Mouse (Mus musculus): Measurements from ENCODE around the gene Lcmt2. TPM values are rescaled to one million over a fixed set of nuclear protein-coding genes. Genes with fewer than 3 reads are reported as not detected.

Lcmt2 gene
- polyA plus RNA-seq, 1 experiment from 2014 or later = 22.9 TPM

DNA sequence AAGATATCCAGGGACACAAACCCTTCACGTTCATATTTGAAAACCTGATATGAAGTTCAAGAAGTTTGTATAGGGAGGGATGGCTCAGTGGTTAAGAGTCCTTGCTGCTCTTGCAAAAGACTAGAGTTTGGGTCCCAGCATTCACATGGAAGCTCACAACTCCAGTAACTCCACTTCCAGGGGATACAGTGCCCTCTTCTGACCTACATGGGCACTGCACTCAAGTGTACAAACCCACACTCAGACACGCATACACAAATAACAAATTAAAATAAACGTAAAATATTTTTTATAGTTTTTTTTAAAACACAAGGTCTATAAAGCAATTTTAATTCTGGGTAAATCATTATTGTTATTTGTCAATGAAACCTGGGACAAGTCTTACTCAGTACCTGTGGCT is 51.9 kb downstream of the Lcmt2 start:
- H3K4me3 ChIP-seq (ENCODE audit: low read depth, low read length) = no peak overlapping the region
- WGBS = 92% methylated on average over 3 of the region's 3 CpGs
- H3K36me3 ChIP-seq (ENCODE audit: control insufficient read depth, insufficient read depth, low read length) = no peaks in the 10 kb centered on the region

DNA sequence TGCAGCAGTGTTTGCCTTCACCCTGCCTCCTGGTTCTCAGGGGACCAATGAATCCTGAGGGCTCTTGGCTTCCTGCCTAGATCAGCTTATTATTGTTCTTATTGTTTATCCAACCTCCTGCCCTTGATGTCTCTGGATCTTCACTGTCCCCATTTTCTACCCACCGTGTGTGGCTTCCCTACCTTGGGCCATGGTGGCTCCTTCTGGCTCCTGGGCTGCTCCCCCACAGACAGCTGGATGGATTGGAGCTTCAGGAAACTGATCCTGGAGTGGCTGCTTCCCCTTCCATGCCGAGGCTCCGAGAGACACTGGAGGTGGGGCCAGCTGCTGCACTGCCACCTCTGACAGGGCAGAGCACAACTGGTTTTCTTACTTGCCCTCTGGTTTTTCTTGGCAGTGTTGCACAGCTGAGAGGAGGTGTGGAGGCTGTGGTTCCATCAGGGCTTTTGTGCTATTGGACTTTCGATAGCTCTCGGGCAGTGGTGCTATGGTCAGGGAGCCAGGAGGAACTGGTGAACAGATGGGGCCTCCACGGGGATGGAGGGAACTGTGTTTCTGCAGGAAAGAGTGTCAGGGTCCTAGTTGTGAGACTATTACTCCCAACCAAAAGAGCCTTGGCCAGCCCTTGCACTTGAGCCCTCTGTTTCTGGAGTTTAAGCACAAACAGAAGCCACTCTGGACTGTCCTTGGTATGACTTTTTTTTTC is 54.8 kb downstream of the Lcmt2 start, which contains the start of gene Tgm5:
Tgm5 (minus strand) TSS at position 362 of the 706 bp plus-strand sequence.
- 64% methylated on average over 6 of the region's 6 CpGs for WGBS
- H3K4me3 ChIP-seq (ENCODE audit: low read depth, low read length) = no peak within 1 kb of the TSS
- H3K27me3 ChIP-seq (ENCODE audit: control insufficient read depth, insufficient read depth, low read length) = no peaks in the 10 kb centered on the region
- no peaks in the 10 kb centered on the region for H3K36me3 ChIP-seq (ENCODE audit: control insufficient read depth, insufficient read depth, low read length)
- no peak within 1 kb of the TSS for H3K27ac ChIP-seq (ENCODE audit: low read depth, low read length)
- ATAC-seq (ENCODE audit: insufficient read depth, low FRiP score, low TSS enrichment) = no peak
- H3K9ac ChIP-seq (ENCODE audit: low read length) = no peak within 1 kb of the TSS
- no peaks in the 10 kb centered on the region for H3K4me1 ChIP-seq (ENCODE audit: control insufficient read depth, insufficient read depth, low read length)
- no peaks in the 10 kb centered on the region for H3K9me3 ChIP-seq (ENCODE audit: control insufficient read depth, low read length)
- no peak within 1 kb of the TSS for H3K4me2 ChIP-seq (ENCODE audit: low read depth)
- no peak for DNase-seq (ENCODE audit: low spot score)

More for the DNA sequence above, 51.9 kb downstream of the Lcmt2 start:
- no peaks in the 10 kb centered on the region for H3K9me3 ChIP-seq (ENCODE audit: control insufficient read depth, low read length)
- no peaks in the 10 kb centered on the region for H3K27me3 ChIP-seq (ENCODE audit: control insufficient read depth, insufficient read depth, low read length)
- no peak overlapping the region for H3K27ac ChIP-seq (ENCODE audit: low read depth, low read length)
- no peaks in the 10 kb centered on the region for H3K4me1 ChIP-seq (ENCODE audit: control insufficient read depth, insufficient read depth, low read length)
- DNase-seq (ENCODE audit: low spot score) = no peak
- H3K9ac ChIP-seq (ENCODE audit: low read length) = no peak overlapping the region
- no peak overlapping the region for H3K4me2 ChIP-seq (ENCODE audit: low read depth)
- ATAC-seq (ENCODE audit: insufficient read depth, low FRiP score, low TSS enrichment) = no peak

GRCm38 (mm10) chr2:121082626-121083025 is 57.8 kb downstream of the Lcmt2 start:
- Histone ChIP-seq H3K4me3 (ENCODE audit: low read depth, low read length) (no peak overlapping the region), H3K4me1 (ENCODE audit: control insufficient read depth, insufficient read depth, low read length) (no peaks in the 10 kb centered on the region), H3K27me3 (ENCODE audit: control insufficient read depth, insufficient read depth, low read length) (no peaks in the 10 kb centered on the region), H3K9ac (ENCODE audit: low read length) (no peak overlapping the region), H3K4me2 (ENCODE audit: low read depth) (no peak overlapping the region), H3K27ac (ENCODE audit: low read depth, low read length) (no peak overlapping the region), H3K36me3 (ENCODE audit: control insufficient read depth, insufficient read depth, low read length) (no peaks in the 10 kb centered on the region), H3K9me3 (ENCODE audit: control insufficient read depth, low read length) (no peaks in the 10 kb centered on the region)
- WGBS = 91% methylated on average over 1 of the region's 1 CpGs
- ATAC-seq (ENCODE audit: insufficient read depth, low FRiP score, low TSS enrichment) = no peak
- DNase-seq (ENCODE audit: low spot score) = no peak

Other genes starting within 250 kb of the Lcmt2 start
- 23.7 and 25.7 TPM in 2 replicates for gene Ubr1, start 169.9 kb downstream of the Lcmt2 start, polyA plus RNA-seq (2014; fragmentation: Nextera tagmentation; extraction: Ambion mirVana)
- 5.2 and 7.6 TPM in 2 replicates for gene Tmem62, start 163.6 kb downstream of the Lcmt2 start, polyA plus RNA-seq (2014; fragmentation: Nextera tagmentation; extraction: Ambion mirVana)
- 52.0 and 57.7 TPM in 2 replicates for gene Ccndbp1, start 132.2 kb downstream of the Lcmt2 start, polyA plus RNA-seq (2014; fragmentation: Nextera tagmentation; extraction: Ambion mirVana)
- gene Epb42, start 103.6 kb downstream of the Lcmt2 start, polyA plus RNA-seq (2014; fragmentation: Nextera tagmentation; extraction: Ambion mirVana) = 3.6 and 3.7 TPM in 2 replicates
- gene Tgm5, start 54.8 kb downstream of the Lcmt2 start, polyA plus RNA-seq (2014; fragmentation: Nextera tagmentation; extraction: Ambion mirVana) = 0.11 TPM in 1 of 2 replicates, not detected in the other
- gene Tgm7, start 30.9 kb downstream of the Lcmt2 start, polyA plus RNA-seq (2014; fragmentation: Nextera tagmentation; extraction: Ambion mirVana) = not detected in 2 replicates
- gene Adal, start 225 bp downstream of the Lcmt2 start, polyA plus RNA-seq (2014; fragmentation: Nextera tagmentation; extraction: Ambion mirVana) = 33.6 and 35.6 TPM in 2 replicates
- 59.2 and 60.7 TPM in 2 replicates for gene Tubgcp4, start 30.0 kb upstream of the Lcmt2 start, polyA plus RNA-seq (2014; fragmentation: Nextera tagmentation; extraction: Ambion mirVana)
- 14.6 and 15.0 TPM in 2 replicates for gene Zscan29, start 30.5 kb upstream of the Lcmt2 start, polyA plus RNA-seq (2014; fragmentation: Nextera tagmentation; extraction: Ambion mirVana)
- 143 and 151 TPM in 2 replicates for gene Trp53bp1, start 130.8 kb upstream of the Lcmt2 start, polyA plus RNA-seq (2014; fragmentation: Nextera tagmentation; extraction: Ambion mirVana)
- gene Map1a, start 148.9 kb upstream of the Lcmt2 start, polyA plus RNA-seq (2014; fragmentation: Nextera tagmentation; extraction: Ambion mirVana) = 17.5 and 19.2 TPM in 2 replicates
- gene Ppip5k1, start 214.7 kb upstream of the Lcmt2 start, polyA plus RNA-seq (2014; fragmentation: Nextera tagmentation; extraction: Ambion mirVana) = 10.8 and 11.4 TPM in 2 replicates
- gene Ckmt1, start 217.1 kb upstream of the Lcmt2 start, polyA plus RNA-seq (2014; fragmentation: Nextera tagmentation; extraction: Ambion mirVana) = 8.2 and 9.8 TPM in 2 replicates
- not detected in 2 replicates for gene Strc, start 246.5 kb upstream of the Lcmt2 start, polyA plus RNA-seq (2014; fragmentation: Nextera tagmentation; extraction: Ambion mirVana)